Mouse (Mus musculus) kidney, postnatal 0 days (tissue): ENCODE data around the gene Grap2. TPM values are rescaled to one million over a fixed set of nuclear protein-coding genes. Genes with fewer than 3 reads are reported as not detected.

Experiments used
- ATAC-seq: fragments of 200-750 bp; cut with Nextera tagmentation; replicated peaks from 2 replicates; pipeline ENCODE4 v1.8.0; 2017; ENCODE audit warnings: low read depth, moderate number of reproducible peaks, moderate TSS enrichment, moderate library complexity; ENCODE audit not compliant: low FRiP score
- DNase-seq: peaks from one replicate; pipeline ENCODE4 v3.0.0-alpha.2; 2016; ENCODE audit warnings: low spot score
- H3K27ac ChIP-seq: fragments of 300-500 bp; sonication (generic); 2 replicates; pipeline ENCODE4 v1.5.1; 2014; ENCODE audit warnings: mild to moderate bottlenecking
- H3K27me3 ChIP-seq: fragments of 300-500 bp; sonication (generic); 2 replicates; pipeline ENCODE4 v1.6.1; 2014; ENCODE audit warnings: low read length, mixed read lengths; ENCODE audit not compliant: insufficient read depth
- H3K36me3 ChIP-seq: fragments of 300-500 bp; sonication (generic); 2 replicates; pipeline ENCODE4 v1.6.1; 2014; ENCODE audit warnings: low read length, mixed read lengths; ENCODE audit not compliant: insufficient read depth
- H3K4me1 ChIP-seq: fragments of 300-500 bp; sonication (generic); replicated peaks from 2 replicates; pipeline ENCODE4 v1.6.1; 2014; ENCODE audit warnings: antibody characterized with exemption, low read length, mixed read lengths; ENCODE audit not compliant: insufficient read depth
- H3K4me2 ChIP-seq: fragments of 300-500 bp; sonication (generic); 2 replicates; pipeline ENCODE4 v1.6.1; 2014; ENCODE audit warnings: mild to moderate bottlenecking, low read length, moderate library complexity, mixed read lengths
- H3K4me3 ChIP-seq: fragments of 300-500 bp; sonication (generic); replicated peaks from 2 replicates; pipeline ENCODE4 v1.5.1; 2014; ENCODE audit warnings: low read depth, low read length
- H3K9ac ChIP-seq: fragments of 300-500 bp; sonication (generic); 2 replicates; pipeline ENCODE4 v1.6.1; 2014; ENCODE audit warnings: low read depth, low read length
- H3K9me3 ChIP-seq: fragments of 300-500 bp; sonication (generic); replicated peaks from 2 replicates; pipeline ENCODE4 v1.6.1; 2016; ENCODE audit warnings: low read length, inconsistent platforms, mixed read lengths
- CTCF ChIP-seq: IDR thresholded peaks from 2 replicates; pipeline ENCODE4 v1.5.1; 2016; ENCODE audit warnings: antibody characterized with exemption, low read depth, mild to moderate bottlenecking, moderate library complexity
- WGBS: fragments of 180-500 bp; shearing (Covaris S2); extraction: QIAGEN DNeasy Blood & Tissue Kit; methylation state at CpG from one replicate; pipeline ENCODE4 v1.1.7; 2014; 5-methylcytosine and 5-hydroxymethylcytosine counted together
- polyA plus RNA-seq: library from polyadenylated mRNA; unstranded; fragments of >200 nt; fragmentation: Nextera tagmentation; extraction: Ambion mirVana; gene quantifications from 2 replicates; pipeline ENCODE4 v1.2.1, GENCODE M21; 2015

The Grap2 gene
- polyA plus RNA-seq, 1 experiment from 2014 or later = 0.09 TPM

DNA sequence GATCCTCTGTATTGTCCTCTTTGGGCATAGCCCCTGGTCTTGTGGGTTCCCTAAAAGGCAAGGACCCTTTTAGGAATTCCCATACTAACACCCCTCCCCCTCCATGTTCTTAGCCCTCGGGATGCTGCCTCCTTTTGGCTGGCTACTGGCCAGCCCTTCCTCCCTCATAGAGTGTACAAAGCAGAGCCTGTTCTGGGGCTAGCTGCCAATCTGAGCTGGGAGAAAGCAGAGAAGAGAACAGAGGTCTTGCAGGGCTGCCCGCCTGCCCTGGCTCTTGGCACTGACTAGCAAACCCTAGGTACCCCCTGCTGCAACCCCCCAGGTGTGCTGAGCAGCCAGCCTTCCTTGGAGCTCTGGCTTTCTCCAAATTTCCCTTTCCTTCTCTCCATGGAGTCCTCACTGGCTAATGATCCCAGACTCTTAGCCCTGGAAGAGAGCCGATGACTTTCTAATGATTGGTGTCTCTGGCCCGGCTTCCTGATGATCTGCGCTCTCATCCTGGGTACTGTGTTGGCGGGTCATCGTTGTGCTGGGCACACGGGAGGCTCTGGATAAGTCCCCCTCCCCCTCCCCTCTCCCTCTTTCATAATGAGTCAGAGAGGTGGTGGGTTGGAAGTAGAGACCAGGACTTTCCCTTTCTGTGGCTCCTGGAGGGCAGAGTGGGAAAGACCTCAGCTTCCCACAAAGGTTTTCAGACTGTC, 107.3 kb downstream of the Grap2 start:
- Histone ChIP-seq H3K27me3 (no peaks in the 10 kb centered on the region), H3K27ac (no peak overlapping the region; the same call in 1 of the 2 replicates), H3K4me2 (no peak overlapping the region), H3K4me3 (no peak overlapping the region), H3K36me3 (no peaks in the 10 kb centered on the region), H3K9me3 (no peaks in the 10 kb centered on the region), H3K9ac (no peak overlapping the region), H3K4me1 (peaks cover 8% of the 10 kb centered on the region; the same call in 1 of the 2 replicates)
- ATAC-seq = no peak
- 51% methylated on average over 8 of the region's 8 CpGs for WGBS
- no peak for TF ChIP-seq CTCF
- DNase-seq = peak; percentile 31

DNA sequence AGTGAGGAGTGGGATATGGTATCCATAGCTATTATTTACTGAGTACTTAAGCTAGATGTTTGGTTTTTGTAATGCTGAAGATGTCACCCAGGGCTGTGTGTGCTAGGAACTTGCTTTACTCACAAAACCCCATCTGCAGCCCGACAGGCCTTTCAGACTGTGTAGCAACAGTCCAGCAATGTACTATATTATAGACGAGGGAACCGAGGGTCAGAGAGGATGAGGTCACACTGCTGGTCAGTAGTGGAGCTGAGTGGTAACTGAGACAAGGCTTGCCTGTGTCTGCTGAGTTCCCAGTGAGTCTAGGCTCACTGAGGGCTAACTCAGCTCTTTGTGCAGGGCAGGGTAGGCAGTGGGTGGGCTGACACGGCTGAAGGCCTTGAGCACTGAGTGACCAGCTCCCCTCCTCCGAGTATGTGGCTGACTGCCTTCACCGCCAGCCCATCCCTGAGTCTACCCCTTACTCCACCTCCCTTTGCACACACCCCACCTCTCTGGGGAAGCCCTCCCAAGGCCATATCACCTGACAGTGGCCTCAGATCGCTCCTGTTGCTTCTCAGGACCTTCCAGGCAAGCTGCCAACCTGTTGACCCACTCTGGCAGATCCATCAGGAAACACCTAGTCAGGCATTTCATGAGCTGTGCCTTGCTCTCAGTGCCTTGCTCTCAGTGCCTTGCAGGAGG, 108.1 kb downstream of the Grap2 start:
- Histone ChIP-seq H3K4me2 (no peak overlapping the region), H3K27me3 (no peaks in the 10 kb centered on the region), H3K9me3 (no peaks in the 10 kb centered on the region), H3K36me3 (no peaks in the 10 kb centered on the region), H3K27ac (peak overlapping the region; percentile 34; the same call in 1 of the 2 replicates), H3K4me1 (peaks cover 8% of the 10 kb centered on the region; the same call in 1 of the 2 replicates), H3K9ac (no peak overlapping the region), H3K4me3 (no peak overlapping the region)
- no peak for TF ChIP-seq CTCF
- WGBS = 28% methylated on average over 7 of the region's 7 CpGs
- ATAC-seq = peak; percentile 71
- peak; percentile 36 for DNase-seq

DNA sequence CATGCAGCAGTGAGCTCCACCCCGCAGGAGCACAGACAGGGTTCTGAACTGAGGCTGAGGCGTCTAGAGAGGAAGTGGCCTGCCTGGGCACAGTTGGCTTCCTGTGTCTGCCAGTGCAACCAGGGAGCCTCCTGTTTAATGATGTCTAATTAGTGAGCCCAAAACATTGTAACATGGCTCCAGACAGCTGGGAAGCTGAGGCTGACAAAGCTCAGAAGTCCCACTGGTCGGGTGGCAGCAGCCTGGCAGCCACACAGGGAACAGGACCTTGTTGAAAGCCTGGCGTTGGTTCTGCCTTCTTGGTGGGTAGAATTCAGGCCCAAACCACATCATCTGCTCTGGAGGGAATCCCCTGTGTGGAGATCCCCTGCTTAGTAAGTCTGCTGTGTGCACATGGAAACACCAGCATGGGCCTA, 109.1 kb downstream of the Grap2 start:
- Histone ChIP-seq H3K9me3 (no peaks in the 10 kb centered on the region), H3K4me3 (no peak overlapping the region), H3K27me3 (no peaks in the 10 kb centered on the region), H3K4me2 (no peak overlapping the region), H3K36me3 (no peaks in the 10 kb centered on the region), H3K4me1 (peaks cover 8% of the 10 kb centered on the region; the same call in 1 of the 2 replicates), H3K27ac (no peak overlapping the region), H3K9ac (no peak overlapping the region)
- DNase-seq (no peak), ATAC-seq (no peak)
- 74% methylated on average over 4 of the region's 4 CpGs for WGBS
- no peak for TF ChIP-seq CTCF

DNA sequence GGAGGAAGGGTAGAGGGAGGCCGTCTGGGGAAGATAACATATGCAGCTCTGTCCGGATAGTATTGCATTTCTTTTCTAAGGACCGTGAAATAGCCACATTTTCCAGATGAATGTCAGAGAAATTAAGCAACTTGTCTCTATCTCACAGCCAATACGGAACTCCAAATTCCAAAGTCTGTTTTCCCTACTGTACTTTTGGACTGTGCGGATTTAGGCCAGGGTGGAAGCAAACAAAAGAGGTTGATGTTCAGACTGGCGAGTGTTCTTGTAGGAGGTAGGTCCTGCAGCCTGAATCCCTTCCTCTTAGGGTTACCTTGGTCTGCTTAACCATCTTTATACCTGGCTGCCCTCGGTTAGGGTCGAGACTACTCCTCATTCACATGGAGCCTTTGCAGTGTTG, 109.9 kb downstream of the Grap2 start:
- Histone ChIP-seq H3K4me3 (no peak overlapping the region), H3K9ac (no peak overlapping the region), H3K9me3 (no peaks in the 10 kb centered on the region), H3K27ac (peak overlapping the region; percentile 54), H3K36me3 (no peaks in the 10 kb centered on the region), H3K27me3 (no peaks in the 10 kb centered on the region), H3K4me1 (peaks cover 8% of the 10 kb centered on the region; the same call in 1 of the 2 replicates), H3K4me2 (no peak overlapping the region)
- DNase-seq = no peak
- WGBS = 87% methylated on average over 8 of the region's 8 CpGs
- ATAC-seq = no peak
- no peak for TF ChIP-seq CTCF

DNA sequence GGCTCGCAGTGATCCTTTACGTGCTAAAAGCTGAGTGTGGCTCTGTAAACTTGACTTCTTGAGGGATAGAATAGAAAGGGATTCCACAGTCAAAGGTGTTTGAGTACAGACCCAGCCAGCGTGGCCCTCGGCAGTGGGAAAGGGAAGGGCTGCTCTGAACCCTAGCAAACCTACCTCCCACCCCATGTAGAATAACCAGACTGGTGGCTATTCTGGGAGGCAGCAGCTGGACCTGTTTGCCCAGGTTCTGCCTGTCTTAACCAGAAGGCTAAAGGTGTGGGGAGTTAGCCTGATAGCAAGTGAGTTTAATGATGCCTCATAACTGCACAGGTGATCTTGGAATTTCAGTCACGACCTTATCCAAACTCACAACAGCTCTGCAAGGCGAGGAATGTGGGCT, 110.8 kb downstream of the Grap2 start:
- no peak for DNase-seq
- Histone ChIP-seq H3K27me3 (no peaks in the 10 kb centered on the region), H3K4me3 (no peak overlapping the region), H3K4me2 (no peak overlapping the region), H3K9ac (no peak overlapping the region), H3K27ac (peak overlapping the region; percentile 54), H3K4me1 (peaks cover 8% of the 10 kb centered on the region; the same call in 1 of the 2 replicates), H3K9me3 (no peaks in the 10 kb centered on the region), H3K36me3 (no peaks in the 10 kb centered on the region)
- ATAC-seq = no peak
- 75% methylated on average over 6 of the region's 6 CpGs for WGBS
- no peak for TF ChIP-seq CTCF

DNA sequence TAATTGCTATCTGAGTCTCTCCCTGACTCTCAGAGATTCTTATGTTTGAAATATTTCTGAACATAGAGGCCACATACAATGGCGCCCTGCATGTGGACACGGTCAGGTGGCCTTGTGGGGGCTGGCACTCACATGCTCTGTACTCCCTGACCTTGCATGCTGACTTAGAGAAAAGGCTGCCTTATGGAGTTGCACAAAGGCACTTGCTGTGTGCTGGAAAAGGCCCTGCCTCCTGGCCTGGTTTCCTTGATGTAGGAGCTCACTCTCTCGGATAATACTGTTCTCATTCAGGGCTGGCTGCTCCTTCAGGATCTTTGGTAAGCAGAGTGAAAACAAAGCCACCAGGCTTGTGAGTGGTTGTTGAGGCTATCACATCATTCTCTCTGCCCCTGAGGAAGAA, 111.6 kb downstream of the Grap2 start:
- no peak for TF ChIP-seq CTCF
- no peaks in the 10 kb centered on the region for H3K27me3 ChIP-seq
- no peak overlapping the region for H3K9ac ChIP-seq
- 52% methylated on average over 3 of the region's 3 CpGs for WGBS
- DNase-seq (no peak), ATAC-seq (no peak)
- peaks cover 8% of the 10 kb centered on the region; the same call in 1 of the 2 replicates for H3K4me1 ChIP-seq
- H3K36me3 ChIP-seq = no peaks in the 10 kb centered on the region
- no peak overlapping the region for H3K4me2 ChIP-seq
- no peaks in the 10 kb centered on the region for H3K9me3 ChIP-seq
- no peak overlapping the region for H3K4me3 ChIP-seq
- H3K27ac ChIP-seq = peak overlapping the region; percentile 44; the same call in 1 of the 2 replicates
